Mouse (Mus musculus): ENCODE measurements around the gene Klk1b11. TPM values are rescaled to one million over a fixed set of nuclear protein-coding genes. Genes with fewer than 3 reads are reported as not detected.
"Not testable (repeated sequence)": the region's sequence is repeated elsewhere in the genome, so short reads cannot be mapped to it uniquely, and the experiment has no call there.

Klk1b11 gene
- total and polyA plus RNA-seq, 3 experiments, result not detected

DNA sequence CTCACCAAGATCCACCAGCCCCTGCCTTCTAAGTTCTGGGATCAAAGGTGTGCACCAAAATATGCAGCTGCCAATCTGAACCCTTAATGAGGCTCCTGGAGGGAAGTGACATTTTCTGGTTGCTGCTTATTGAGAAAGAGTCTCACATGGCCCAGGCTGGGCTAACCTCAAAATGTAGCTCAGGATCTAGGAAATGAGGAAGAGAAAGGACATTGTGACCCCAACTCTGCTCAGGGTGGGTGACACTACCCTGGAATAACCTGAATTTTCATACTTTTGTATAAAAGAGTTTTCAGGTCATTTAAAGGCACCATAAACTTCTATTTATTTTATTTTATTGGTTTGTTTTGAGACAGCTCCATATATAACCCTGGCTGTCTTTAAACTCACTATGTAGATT lies 10.0 kb upstream of the Klk1b11 start:
- Histone ChIP-seq H3K27ac (ENCODE audit: insufficient read depth, low read depth) (no peak overlapping the region), H3K4me3 (replicated peaks in 1 of 3; ENCODE audit: low read depth in 2 of 3, low read length in 2 of 3, poor library complexity in 1 of 3) (no peak overlapping the region), H3K27me3 (replicated peaks) (no peaks in the 10 kb centered on the region), H3K9me3 (replicated peaks; ENCODE audit: low read length) (no peaks in the 10 kb centered on the region), H3K9ac (ENCODE audit: insufficient read depth, low read depth) (no peak overlapping the region), H3K79me2 (replicated peaks; ENCODE audit: control insufficient read depth, extremely low read depth, insufficient read depth, poor library complexity, severe bottlenecking) (no peaks in the 10 kb centered on the region), H3K4me2 (ENCODE audit: insufficient read depth, low read depth, poor library complexity, severe bottlenecking) (no peak overlapping the region), H3K4me1 (ENCODE audit: control insufficient read depth in 1 of 2, insufficient read depth in 2 of 2) (peaks cover 0 to 7% of the 10 kb centered on the region in 2 experiments; a peak in 1 of 4 replicates), H3K36me3 (replicated peaks in 1 of 2; ENCODE audit: control insufficient read depth in 1 of 2, insufficient read depth in 1 of 2, low read length in 1 of 2) (no peaks in the 10 kb centered on the region)
- dilution Hi-C loops (cut with MboI; ENCODE audit: extremely low pct_ligation_motif_present, extremely low pct_unique_long_range_greater_than_20kb, low sequenced_read_pairs), result no loop called here
- TF ChIP-seq ZMIZ1 (IDR thresholded peaks at IDR 0.05; ENCODE audit: low read depth, low read length) (no peak), NELFE (IDR thresholded peaks at IDR 0.05; ENCODE audit: low read depth, low read length) (no peak), RCOR1 (conservative IDR thresholded peaks at IDR 0.05; ENCODE audit: low read depth, low read length) (no peak)
- no peak for DNase-seq (ENCODE audit: extremely low read depth)
- in situ Hi-C loops (cut with MboI; ENCODE audit: low pct_ligation_motif_present, low pct_unique_long_range_greater_than_20kb, low sequenced_read_pairs), result no loop called here

DNA sequence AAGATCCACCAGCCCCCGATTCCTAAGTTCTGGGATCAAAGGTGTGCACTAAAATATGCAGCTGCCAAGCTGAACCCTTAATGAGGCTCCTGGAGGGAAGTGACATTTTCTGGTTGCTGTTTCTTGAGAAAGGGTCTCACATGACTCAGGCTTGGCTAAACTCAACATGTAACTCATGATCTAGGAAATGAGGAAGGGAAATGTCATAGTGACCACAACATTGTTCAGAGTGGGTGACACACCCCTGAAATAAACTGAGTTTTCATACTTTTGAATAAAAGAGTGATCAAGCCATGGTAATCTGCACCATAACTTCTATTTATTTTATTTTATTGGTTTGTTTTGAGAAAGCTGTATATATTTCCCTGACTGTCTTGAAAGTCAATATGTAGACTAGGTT lies 856 bp upstream of the Klk1b11 start:
- peak; percentile 29 for DNase-seq (ENCODE audit: extremely low read depth)
- H3K27ac ChIP-seq (ENCODE audit: insufficient read depth, low read depth); H3K4me3 ChIP-seq (replicated peaks in 1 of 3; ENCODE audit: low read depth in 2 of 3, low read length in 2 of 3, poor library complexity in 1 of 3); in situ Hi-C loops (cut with MboI; ENCODE audit: low pct_ligation_motif_present, low pct_unique_long_range_greater_than_20kb, low sequenced_read_pairs); H3K27me3 ChIP-seq (replicated peaks); H3K9me3 ChIP-seq (replicated peaks; ENCODE audit: low read length); H3K36me3 ChIP-seq (replicated peaks in 1 of 2; ENCODE audit: control insufficient read depth in 1 of 2, insufficient read depth in 1 of 2, low read length in 1 of 2); dilution Hi-C loops (cut with MboI; ENCODE audit: extremely low pct_ligation_motif_present, extremely low pct_unique_long_range_greater_than_20kb, low sequenced_read_pairs); H3K4me2 ChIP-seq (ENCODE audit: insufficient read depth, low read depth, poor library complexity, severe bottlenecking); H3K9ac ChIP-seq (ENCODE audit: insufficient read depth, low read depth); H3K79me2 ChIP-seq (replicated peaks; ENCODE audit: control insufficient read depth, extremely low read depth, insufficient read depth, poor library complexity, severe bottlenecking): not testable (repeated sequence)
- H3K4me1 ChIP-seq (ENCODE audit: control insufficient read depth in 1 of 2, insufficient read depth in 2 of 2), result peaks cover 0 to 16% of the 10 kb centered on the region in 2 experiments; a peak in 2 of 4 replicates

DNA sequence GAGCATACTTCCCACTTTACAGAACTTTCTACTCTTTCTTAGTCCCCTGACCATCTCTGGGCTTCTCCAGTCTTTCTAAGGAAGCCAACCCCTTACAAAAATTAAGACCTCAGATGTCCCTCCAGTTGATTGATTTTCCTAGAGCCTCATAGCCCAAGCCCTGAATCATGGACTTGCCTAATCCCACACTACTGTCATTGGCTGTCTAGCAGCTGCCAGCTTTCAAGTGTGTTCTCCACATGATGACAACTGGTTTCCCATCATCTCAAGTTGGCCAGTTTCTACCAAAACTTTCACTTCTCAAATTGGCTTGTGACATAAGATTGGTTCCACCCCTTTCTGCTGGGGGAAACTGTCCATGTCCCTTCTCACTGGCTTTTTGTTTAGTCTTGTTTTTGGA lies 9.2 kb downstream of the Klk1b11 start:
- dilution Hi-C loops (cut with MboI; ENCODE audit: extremely low pct_ligation_motif_present, extremely low pct_unique_long_range_greater_than_20kb, low sequenced_read_pairs) (no loop called here), in situ Hi-C loops (cut with MboI; ENCODE audit: low pct_ligation_motif_present, low pct_unique_long_range_greater_than_20kb, low sequenced_read_pairs) (loop anchor here (5.0 to 10.0 kb wide), 2 partner anchors 50 to 102 kb away; partner anchors contain the start of gene Klk1b27)
- Histone ChIP-seq H3K9ac (ENCODE audit: insufficient read depth, low read depth) (no peak overlapping the region), H3K4me3 (replicated peaks in 1 of 3; ENCODE audit: low read depth in 2 of 3, low read length in 2 of 3, poor library complexity in 1 of 3) (no peak overlapping the region), H3K4me1 (ENCODE audit: control insufficient read depth in 1 of 2, insufficient read depth in 2 of 2) (peaks cover 0 to 12% of the 10 kb centered on the region in 2 experiments; a peak in 2 of 4 replicates), H3K27me3 (replicated peaks) (no peaks in the 10 kb centered on the region), H3K27ac (ENCODE audit: insufficient read depth, low read depth) (no peak overlapping the region), H3K79me2 (replicated peaks; ENCODE audit: control insufficient read depth, extremely low read depth, insufficient read depth, poor library complexity, severe bottlenecking) (no peaks in the 10 kb centered on the region), H3K9me3 (replicated peaks; ENCODE audit: low read length) (no peaks in the 10 kb centered on the region), H3K36me3 (replicated peaks in 1 of 2; ENCODE audit: control insufficient read depth in 1 of 2, insufficient read depth in 1 of 2, low read length in 1 of 2) (no peaks in the 10 kb centered on the region), H3K4me2 (ENCODE audit: insufficient read depth, low read depth, poor library complexity, severe bottlenecking) (no peak overlapping the region)
- TF ChIP-seq IRF4 (IDR thresholded peaks at IDR 0.05; ENCODE audit: low read depth, low read length), result peak; percentile 28; the same call in 1 of the 2 replicates
- no peak for TF ChIP-seq CHD2 (IDR thresholded peaks at IDR 0.05; ENCODE audit: low read length)
- no peak for TF ChIP-seq NRF1 (IDR thresholded peaks at IDR 0.05; ENCODE audit: low read depth, low read length)
- peak; percentile 31 for DNase-seq (ENCODE audit: extremely low read depth)

DNA sequence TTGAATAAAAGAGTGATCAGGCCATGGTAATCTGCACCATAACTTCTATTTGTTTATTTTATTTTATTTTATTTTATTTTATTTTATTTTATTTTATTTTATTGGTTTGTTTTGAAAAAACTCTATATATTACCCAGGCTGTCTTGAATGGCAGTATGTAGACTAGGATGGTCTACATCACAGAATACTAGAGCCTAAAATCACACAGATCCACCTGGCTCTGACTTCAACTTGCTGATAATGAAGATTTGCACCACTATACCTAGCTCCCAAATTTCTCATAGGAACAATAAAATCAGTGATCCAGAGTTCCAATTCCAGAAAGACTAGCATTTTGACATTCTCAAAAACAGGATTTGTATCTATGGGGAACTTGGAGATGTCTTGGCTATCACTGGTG lies 16.2 kb downstream of the Klk1b11 start, which contains the start of gene Klk1b26:
TSS of gene Klk1b26 (plus strand) at position 301 of the 400 bp plus-strand sequence.
- peaks cover 0 to 10% of the 10 kb centered on the region in 2 experiments; a peak in 2 of 4 replicates for H3K4me1 ChIP-seq (ENCODE audit: control insufficient read depth in 1 of 2, insufficient read depth in 2 of 2)
- H3K27ac ChIP-seq (ENCODE audit: insufficient read depth, low read depth); H3K9me3 ChIP-seq (replicated peaks; ENCODE audit: low read length); H3K4me3 ChIP-seq (replicated peaks in 1 of 3; ENCODE audit: low read depth in 2 of 3, low read length in 2 of 3, poor library complexity in 1 of 3); H3K27me3 ChIP-seq (replicated peaks); DNase-seq (ENCODE audit: extremely low read depth); dilution Hi-C loops (cut with MboI; ENCODE audit: extremely low pct_ligation_motif_present, extremely low pct_unique_long_range_greater_than_20kb, low sequenced_read_pairs); H3K9ac ChIP-seq (ENCODE audit: insufficient read depth, low read depth); H3K79me2 ChIP-seq (replicated peaks; ENCODE audit: control insufficient read depth, extremely low read depth, insufficient read depth, poor library complexity, severe bottlenecking); H3K36me3 ChIP-seq (replicated peaks in 1 of 2; ENCODE audit: control insufficient read depth in 1 of 2, insufficient read depth in 1 of 2, low read length in 1 of 2); H3K4me2 ChIP-seq (ENCODE audit: insufficient read depth, low read depth, poor library complexity, severe bottlenecking): not testable (repeated sequence)
- in situ Hi-C loops (cut with MboI; ENCODE audit: low pct_ligation_motif_present, low pct_unique_long_range_greater_than_20kb, low sequenced_read_pairs), result loop anchor here (5.0 kb wide), 1 partner anchor 125 kb away; the partner anchor contains the start of gene Klk1b16

DNA sequence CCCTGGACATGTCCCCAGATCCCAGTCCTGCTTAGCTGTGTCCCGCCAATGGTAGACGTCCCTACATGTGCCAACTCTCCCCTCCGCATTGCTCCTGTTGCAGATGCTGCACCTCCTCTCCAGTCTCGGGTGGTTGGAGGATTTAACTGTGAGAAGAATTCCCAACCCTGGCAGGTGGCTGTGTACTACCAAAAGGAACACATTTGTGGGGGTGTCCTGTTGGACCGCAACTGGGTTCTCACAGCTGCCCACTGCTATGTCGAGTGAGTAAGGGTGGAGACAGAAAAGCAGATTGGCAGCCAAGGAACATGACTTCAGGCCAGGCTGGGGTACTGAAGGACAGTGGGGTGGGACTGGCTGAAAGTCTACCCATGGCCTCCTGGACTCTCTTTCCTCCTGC lies 19.0 kb downstream of the Klk1b11 start:
- H3K4me2 ChIP-seq (ENCODE audit: insufficient read depth, low read depth, poor library complexity, severe bottlenecking); H3K4me3 ChIP-seq (replicated peaks in 1 of 3; ENCODE audit: low read depth in 2 of 3, low read length in 2 of 3, poor library complexity in 1 of 3); dilution Hi-C loops (cut with MboI; ENCODE audit: extremely low pct_ligation_motif_present, extremely low pct_unique_long_range_greater_than_20kb, low sequenced_read_pairs); H3K9ac ChIP-seq (ENCODE audit: insufficient read depth, low read depth); H3K27me3 ChIP-seq (replicated peaks); DNase-seq (ENCODE audit: extremely low read depth); H3K36me3 ChIP-seq (replicated peaks in 1 of 2; ENCODE audit: control insufficient read depth in 1 of 2, insufficient read depth in 1 of 2, low read length in 1 of 2); H3K27ac ChIP-seq (ENCODE audit: insufficient read depth, low read depth); H3K79me2 ChIP-seq (replicated peaks; ENCODE audit: control insufficient read depth, extremely low read depth, insufficient read depth, poor library complexity, severe bottlenecking); H3K9me3 ChIP-seq (replicated peaks; ENCODE audit: low read length): not testable (repeated sequence)
- in situ Hi-C loops (cut with MboI; ENCODE audit: low pct_ligation_motif_present, low pct_unique_long_range_greater_than_20kb, low sequenced_read_pairs), result loop anchor here (5.0 kb wide), 1 partner anchor 123 kb away; the partner anchor contains the start of gene Klk1b16
- peaks cover 0 to 10% of the 10 kb centered on the region in 2 experiments; a peak in 2 of 4 replicates for H3K4me1 ChIP-seq (ENCODE audit: control insufficient read depth in 1 of 2, insufficient read depth in 2 of 2)
